In the genomic region with DNA sequence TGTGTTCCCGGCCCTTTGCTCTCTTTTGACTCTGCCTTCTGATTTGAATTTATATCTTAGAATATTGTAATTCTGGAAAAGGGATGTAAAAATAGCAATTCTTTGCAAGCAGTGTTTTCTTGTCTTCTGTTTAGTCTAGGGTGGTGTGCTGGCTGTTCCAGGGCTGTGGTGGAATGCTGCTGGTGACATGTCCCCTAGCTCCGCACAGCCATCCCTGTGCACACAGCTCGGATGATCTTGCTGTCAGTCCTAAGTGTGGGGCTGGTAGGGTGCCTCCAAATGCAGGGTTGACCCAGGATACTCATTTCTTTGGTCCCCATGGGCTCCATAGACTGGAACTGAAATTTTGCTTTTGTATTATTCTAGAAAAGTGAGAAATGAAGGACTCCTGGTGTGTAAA, we compare ENCODE assay signal across 17 mouse cellular contexts.
"Had no signal": no experiment of that assay in that cellular context is flagged by ENCODE, and none has a peak within 500 bp of the region (broad histone marks: within the 10 kb centered on the region; RNA-seq: fewer than 3 reads in every experiment).

No protein-coding gene starts in this region.

- ATAC-seq: liver, postnatal 0 days; midbrain, embryonic 13.5 days; midbrain, embryonic 15.5 days had no signal

- H3K4me1 ChIP-seq: midbrain, embryonic 13.5 days; midbrain, embryonic 15.5 days; neural tube, embryonic 12.5 days; stomach, embryonic 15.5 days had no signal

- H3K4me3 ChIP-seq: liver, embryonic 13.5 days; liver, embryonic 15.5 days; megakaryocyte, embryonic 14.5 days; midbrain, embryonic 13.5 days; midbrain, embryonic 15.5 days; neural tube, embryonic 12.5 days; stomach, embryonic 15.5 days had no signal

- H3K36me3 ChIP-seq: liver, embryonic 13.5 days; liver, embryonic 15.5 days; midbrain, embryonic 13.5 days; midbrain, embryonic 15.5 days; neural tube, embryonic 12.5 days; stomach, embryonic 15.5 days had no signal

- H3K27me3 ChIP-seq: liver, embryonic 13.5 days; liver, embryonic 15.5 days; midbrain, embryonic 13.5 days; midbrain, embryonic 15.5 days; neural tube, embryonic 12.5 days; stomach, embryonic 15.5 days had no signal

- DNase-seq: liver, embryonic 13.5 days; liver, postnatal 0 days; lung, postnatal 36 days; right cerebral cortex, postnatal 14 days; thymus, adult 2 months; thymus, postnatal 25 days; thymus, postnatal 4 days had no signal

- H3K27ac ChIP-seq: liver, embryonic 13.5 days; liver, embryonic 15.5 days; macrophage; midbrain, embryonic 13.5 days; midbrain, embryonic 15.5 days; neural tube, embryonic 12.5 days; stomach, embryonic 15.5 days; stomach, postnatal 0 days had no signal

- H3K9me3 ChIP-seq: liver, embryonic 13.5 days; liver, embryonic 15.5 days; midbrain, embryonic 15.5 days; stomach, embryonic 15.5 days had no signal

- H3K4me2 ChIP-seq: liver, embryonic 11.5 days; liver, embryonic 13.5 days; liver, embryonic 15.5 days; midbrain, embryonic 11.5 days; midbrain, embryonic 13.5 days; midbrain, embryonic 15.5 days; neural tube, embryonic 12.5 days; stomach, embryonic 15.5 days had no signal

- H3K9ac ChIP-seq: liver, embryonic 13.5 days; liver, embryonic 15.5 days; liver, postnatal 0 days; midbrain, embryonic 13.5 days; midbrain, embryonic 15.5 days; neural tube, embryonic 12.5 days; stomach, embryonic 15.5 days had no signal
